Mouse (Mus musculus) limb, embryonic 14.5 days (tissue): ENCODE results near the gene D7Ertd443e. TPM values are rescaled to one million over a fixed set of nuclear protein-coding genes. Genes with fewer than 3 reads are reported as not detected.

Source experiments
- ATAC-seq: fragments of 200-750 bp; cut with Nextera tagmentation; 2 replicates; pipeline ENCODE4 v1.8.0; 2017; ENCODE audit warnings: low read depth, moderate number of reproducible peaks, moderate TSS enrichment; ENCODE audit not compliant: low FRiP score
- DNase-seq: peaks from one replicate; pipeline ENCODE4 v3.0.0-alpha.2; 2015; ENCODE audit warnings: low spot score
- H3K27ac ChIP-seq: fragments of 300-500 bp; sonication (generic); replicated peaks from 2 replicates; pipeline ENCODE4 v1.5.1; 2014; ENCODE audit warnings: low read depth, mild to moderate bottlenecking, low read length, moderate library complexity, mixed read lengths
- H3K27me3 ChIP-seq: fragments of 300-500 bp; sonication (generic); 2 replicates; pipeline ENCODE4 v1.6.1; 2014; ENCODE audit warnings: low read length, mixed read lengths; ENCODE audit not compliant: control insufficient read depth, insufficient read depth
- H3K36me3 ChIP-seq: fragments of 300-500 bp; sonication (generic); 2 replicates; pipeline ENCODE4 v1.6.1; 2014; ENCODE audit warnings: mild to moderate bottlenecking, low read length, moderate library complexity, mixed read lengths; ENCODE audit not compliant: control insufficient read depth, insufficient read depth
- H3K4me1 ChIP-seq: fragments of 300-500 bp; sonication (generic); 2 replicates; pipeline ENCODE4 v1.6.1; 2014; ENCODE audit warnings: antibody characterized with exemption, low read length, mixed read lengths; ENCODE audit not compliant: control insufficient read depth, insufficient read depth
- H3K4me2 ChIP-seq: fragments of 300-500 bp; sonication (generic); replicated peaks from 2 replicates; pipeline ENCODE4 v1.6.1; 2014; ENCODE audit warnings: low read depth, mild to moderate bottlenecking, low read length, moderate library complexity; ENCODE audit not compliant: severe bottlenecking
- H3K4me3 ChIP-seq: fragments of 300-500 bp; sonication (generic); replicated peaks from 2 replicates; pipeline ENCODE4 v1.5.1; 2014; ENCODE audit warnings: low read length
- H3K9ac ChIP-seq: fragments of 300-500 bp; sonication (generic); 2 replicates; pipeline ENCODE4 v1.6.1; 2014; ENCODE audit warnings: mild to moderate bottlenecking, low read depth, low read length, moderate library complexity; ENCODE audit not compliant: severe bottlenecking
- H3K9me3 ChIP-seq: fragments of 300-500 bp; sonication (generic); 2 replicates; pipeline ENCODE4 v1.6.1; 2016; ENCODE audit warnings: low read length; ENCODE audit not compliant: control insufficient read depth
- POLR2A ChIP-seq: fragments of 200-500 bp; IDR thresholded peaks from 2 replicates; pipeline ENCODE4 v1.8.0; 2012; ENCODE audit warnings: inconsistent platforms, mild to moderate bottlenecking, moderate library complexity, borderline replicate concordance; ENCODE audit not compliant: insufficient read depth, insufficient read length; ENCODE audit errors: extremely low read depth
- WGBS: fragments of 180-500 bp; shearing (Covaris S2); extraction: QIAGEN DNeasy Blood & Tissue Kit; methylation state at CpG from one replicate; pipeline ENCODE4 v1.1.7; 2014; 5-methylcytosine and 5-hydroxymethylcytosine counted together
- polyA plus RNA-seq, 2 experiments: library from polyadenylated mRNA; depleted of rRNA in 1 of 2; stranded (reverse) in 1 of 2; unstranded in 1 of 2; fragments of >200 nt; fragmentation: Nextera tagmentation in 1 of 2; extraction: Ambion mirVana in 1 of 2; gene quantifications; 2 replicates each; pipeline versions ENCODE4 v1.2.1 to v1.2.3; 2012 to 2014

The D7Ertd443e gene
- polyA plus RNA-seq, 2 experiments, result 1.1 to 1.3 TPM

DNA sequence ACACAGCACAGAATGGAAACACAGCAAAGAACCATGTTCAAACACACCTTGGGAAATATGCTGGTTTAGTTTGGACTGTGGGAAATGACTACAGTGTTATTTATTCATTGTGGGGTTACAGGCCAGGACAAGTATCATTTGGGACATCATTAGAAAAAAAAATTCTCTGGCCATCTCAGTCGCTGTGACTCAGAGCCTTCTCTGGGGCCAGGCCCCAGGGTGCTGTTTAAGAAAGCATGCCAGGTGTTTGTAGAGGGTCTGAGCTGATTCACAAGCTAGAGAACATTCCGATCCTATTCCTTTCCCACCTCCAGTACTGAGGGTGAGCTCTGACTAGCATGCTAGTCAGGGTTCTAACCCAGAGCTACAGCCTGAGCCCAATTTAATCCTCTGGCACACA lies 148.1 kb downstream of the D7Ertd443e start:
- no peak overlapping the region for H3K9ac ChIP-seq
- 0 out of 2 replicates have a peak, but pooled peaks cover 2% of the 10 kb centered on the region for H3K4me1 ChIP-seq
- no peaks in the 10 kb centered on the region for H3K36me3 ChIP-seq
- no peak overlapping the region for H3K4me3 ChIP-seq
- H3K9me3 ChIP-seq, result no peaks in the 10 kb centered on the region
- ATAC-seq (no peak), DNase-seq (no peak)
- 32% methylated on average over 2 of the region's 2 CpGs for WGBS
- no peak for TF ChIP-seq POLR2A
- no peak overlapping the region for H3K4me2 ChIP-seq
- peaks cover 17% of the 10 kb centered on the region; the same call in 1 of the 2 replicates for H3K27me3 ChIP-seq
- H3K27ac ChIP-seq, result no peak overlapping the region

DNA sequence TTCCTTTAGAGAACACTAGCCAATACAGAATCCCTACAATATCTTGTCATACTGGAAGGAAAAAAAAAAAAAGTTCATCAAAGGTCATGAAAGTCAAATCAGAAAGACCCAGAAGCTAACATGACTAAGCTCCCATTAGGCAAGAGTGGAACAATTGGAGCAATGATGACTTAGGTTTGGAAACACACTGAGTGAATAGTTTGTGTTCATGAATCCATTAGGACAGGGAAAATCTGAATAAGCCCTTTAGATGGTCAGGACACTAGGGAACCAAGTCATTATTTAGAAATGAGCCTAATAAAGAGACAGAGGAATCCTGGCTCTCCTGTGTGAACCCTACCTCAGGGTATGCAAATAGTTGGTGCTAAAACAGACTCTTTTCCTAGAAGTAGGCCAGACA lies 148.7 kb downstream of the D7Ertd443e start:
- Histone ChIP-seq H3K27me3 (peaks cover 17% of the 10 kb centered on the region; the same call in 1 of the 2 replicates), H3K36me3 (no peaks in the 10 kb centered on the region), H3K9ac (no peak overlapping the region), H3K27ac (no peak overlapping the region), H3K4me3 (no peak overlapping the region), H3K4me1 (0 out of 2 replicates have a peak, but pooled peaks cover 2% of the 10 kb centered on the region), H3K9me3 (no peaks in the 10 kb centered on the region), H3K4me2 (no peak overlapping the region)
- no peak for ATAC-seq
- TF ChIP-seq POLR2A, result no peak
- DNase-seq, result no peak

DNA sequence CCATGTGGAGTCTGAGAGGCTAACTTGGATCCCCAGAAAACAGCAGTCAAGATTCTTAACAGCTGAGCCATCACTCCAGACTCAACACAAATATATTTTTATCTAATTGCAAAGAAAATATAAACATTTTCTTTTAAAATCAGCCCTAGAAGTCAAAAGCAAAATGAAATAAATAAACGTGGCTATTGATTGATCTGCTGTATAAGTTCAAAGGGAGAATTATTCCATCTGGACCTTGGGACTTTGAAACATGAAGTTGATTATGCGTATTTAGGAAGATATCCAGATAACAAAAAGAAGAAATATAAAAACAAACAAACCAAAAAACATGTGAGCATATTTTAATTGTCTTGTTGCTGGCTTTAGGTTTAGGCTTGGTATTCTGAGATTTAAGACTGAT lies 149.9 kb downstream of the D7Ertd443e start:
- no peak for DNase-seq
- Histone ChIP-seq H3K27ac (no peak overlapping the region), H3K36me3 (no peaks in the 10 kb centered on the region), H3K9ac (no peak overlapping the region), H3K4me2 (no peak overlapping the region), H3K9me3 (no peaks in the 10 kb centered on the region), H3K4me3 (no peak overlapping the region), H3K27me3 (peaks cover 10% of the 10 kb centered on the region; the same call in 1 of the 2 replicates), H3K4me1 (0 out of 2 replicates have a peak, but pooled peaks cover 2% of the 10 kb centered on the region)
- no peak for TF ChIP-seq POLR2A
- 82% methylated on average over 2 of the region's 2 CpGs for WGBS
- ATAC-seq, result no peak

GRCm38 (mm10) chr7:134231378-134232346 lies 153.8 kb downstream of the D7Ertd443e start, which contains the start of gene Adam12:
Gene Adam12 (minus strand): TSS chr7:134232146.
- Histone ChIP-seq H3K9ac (no peak within 1 kb of the TSS), H3K36me3 (no peaks in the 10 kb centered on the region), H3K9me3 (no peaks in the 10 kb centered on the region), H3K4me3 (no peak within 1 kb of the TSS), H3K27me3 (peaks cover 9% of the 10 kb centered on the region; the same call in 1 of the 2 replicates), H3K4me1 (peaks cover 4% of the 10 kb centered on the region; the same call in 1 of the 2 replicates), H3K4me2 (no peak within 1 kb of the TSS), H3K27ac (no peak within 1 kb of the TSS)
- TF ChIP-seq POLR2A, result no peak
- 46% methylated on average over 14 of the region's 14 CpGs for WGBS
- DNase-seq, result no peak
- peak; percentile 26; the same call in 1 of the 2 replicates for ATAC-seq

- ATAC-seq (no peak), DNase-seq (no peak)
- Histone ChIP-seq H3K9ac (no peak overlapping the region), H3K4me3 (no peak overlapping the region), H3K27ac (no peak overlapping the region), H3K9me3 (no peaks in the 10 kb centered on the region), H3K4me2 (no peak overlapping the region), H3K36me3 (no peaks in the 10 kb centered on the region), H3K4me1 (peaks cover 4% of the 10 kb centered on the region), H3K27me3 (peaks cover 10% of the 10 kb centered on the region; the same call in 1 of the 2 replicates)
- 85% methylated on average over 3 of the region's 3 CpGs for WGBS
- no peak for TF ChIP-seq POLR2A
These were observed 154.8 kb downstream of the D7Ertd443e start for GRCm38 (mm10) chr7:134230708-134231107.
